Mouse (Mus musculus) R1 (cell line): Measurements from ENCODE around the gene Cd72.

ENCODE experiments used
- DNase-seq: peaks from one replicate; pipeline ENCODE4 v3.0.0-alpha.2; 2018; ENCODE audit warnings: low read depth, low spot score

The Cd72 gene

GRCm38 (mm10) chr4:43427501-43428179 is 26.8 kb downstream of the Cd72 start:
- no peak for DNase-seq

GRCm38 (mm10) chr4:43426487-43426886 is 27.9 kb downstream of the Cd72 start:
- DNase-seq = no peak

- DNase-seq = no peak
These were observed 28.6 kb downstream of the Cd72 start for GRCm38 (mm10) chr4:43425648-43426380.

- DNase-seq = no peak
These were observed 29.2 kb downstream of the Cd72 start for GRCm38 (mm10) chr4:43425197-43425596.

- no peak for DNase-seq
These were observed 30.4 kb downstream of the Cd72 start for GRCm38 (mm10) chr4:43424072-43424471.

GRCm38 (mm10) chr4:43423267-43423934 is 31.0 kb downstream of the Cd72 start:
- no peak for DNase-seq

GRCm38 (mm10) chr4:43421632-43422240 is 32.7 kb downstream of the Cd72 start:
- no peak for DNase-seq

GRCm38 (mm10) chr4:43420305-43420704 is 34.1 kb downstream of the Cd72 start:
- peak; percentile 87 for DNase-seq

- no peak for DNase-seq
These were observed 34.6 kb downstream of the Cd72 start for GRCm38 (mm10) chr4:43419801-43420281.

- no peak for DNase-seq
These were observed 35.3 kb downstream of the Cd72 start for GRCm38 (mm10) chr4:43418973-43419656.

- DNase-seq = no peak
These were observed 36.0 kb downstream of the Cd72 start for GRCm38 (mm10) chr4:43418450-43418849.

GRCm38 (mm10) chr4:43417269-43418062 is 37.0 kb downstream of the Cd72 start:
- no peak for DNase-seq

GRCm38 (mm10) chr4:43416071-43416490 is 38.3 kb downstream of the Cd72 start:
- no peak for DNase-seq

- DNase-seq = no peak
These were observed 39.0 kb downstream of the Cd72 start for GRCm38 (mm10) chr4:43415221-43416070.

- DNase-seq = no peak
These were observed 39.7 kb downstream of the Cd72 start for GRCm38 (mm10) chr4:43414761-43415160.

- peak; percentile 89 for DNase-seq
These were observed 47.1 kb downstream of the Cd72 start for GRCm38 (mm10) chr4:43407071-43407920.

- DNase-seq = peak; percentile 98
These were observed 48.1 kb downstream of the Cd72 start for GRCm38 (mm10) chr4:43406162-43406971.

GRCm38 (mm10) chr4:43404697-43405096 is 49.7 kb downstream of the Cd72 start:
- peak; percentile 98 for DNase-seq
